In genomic region chr19:29362173-29362930, GRCm38 (mm10) we compare ENCODE assay signal across 10 mouse cellular contexts. TPM values are rescaled to one million over a fixed set of nuclear protein-coding genes. Genes with fewer than 3 reads are reported as not detected.
A peak's percentile ranks its signal among the peaks of the same experiment; 100 is the strongest.
DNase-seq lines count a peak whose midpoint lies in the region; ATAC-seq and TF ChIP-seq lines count a peak whose summit lies in the region.
"Had no signal": no experiment of that assay in that cellular context is flagged by ENCODE, and none has a peak within 500 bp of the region (broad histone marks: within the 10 kb centered on the region; RNA-seq: fewer than 3 reads in every experiment).

No protein-coding gene starts in this region.

- WGBS in heart, embryonic 15.5 days: 38% methylated on average over 13 of the region's 13 CpGs
- WGBS in hindbrain, embryonic 10.5 days: 51% methylated on average over 13 of the region's 13 CpGs
- WGBS in midbrain, embryonic 11.5 days: 48% methylated on average over 13 of the region's 13 CpGs

- DNase-seq in heart, adult 18-20 months: no peak
- no peak for DNase-seq in MEL (ENCODE audit: low read depth, low spot score)
- DNase-seq in hindbrain, embryonic 10.5 days (ENCODE audit: low spot score): no peak
- no peak for DNase-seq in midbrain, embryonic 11.5 days (ENCODE audit: low spot score, missing footprints)
- no peak for DNase-seq in frontal cortex, postnatal 36 days (ENCODE audit: low spot score in 2 of 2)
- no peak for DNase-seq in cerebellum, adult 11 months
- no peak for DNase-seq in frontal cortex, postnatal 25 days (ENCODE audit: low spot score in 2 of 2)

- peaks cover 22% of the 10 kb centered on the region for H3K4me1 ChIP-seq in heart, embryonic 15.5 days (replicated peaks)
- H3K4me1 ChIP-seq in MEL (ENCODE audit: control insufficient read depth in 1 of 2, insufficient read depth in 2 of 2, low read length in 2 of 2): peaks cover 16 to 33% of the 10 kb centered on the region in 2 experiments
- H3K4me1 ChIP-seq in hindbrain, embryonic 10.5 days (replicated peaks): peaks cover 27% of the 10 kb centered on the region
- peaks cover 6% of the 10 kb centered on the region; the same call in 1 of the 2 replicates for H3K4me1 ChIP-seq in midbrain, embryonic 11.5 days (ENCODE audit: control insufficient read depth, insufficient read depth, low read length)

- TF ChIP-seq CTCF in MEL (IDR thresholded peaks at IDR 0.05 in 2 of 3, conservative IDR thresholded peaks at IDR 0.05 in 1 of 3; ENCODE audit: control insufficient read depth in 1 of 3, insufficient read depth in 1 of 3, low read depth in 2 of 3, low read length in 3 of 3, poor library complexity in 1 of 3, severe bottlenecking in 1 of 3): no peak

- no peak for TF ChIP-seq POLR2A in MEL (IDR thresholded peaks at IDR 0.05; ENCODE audit: control insufficient read depth in 1 of 2, insufficient read depth in 1 of 2, low read depth in 1 of 2, low read length in 2 of 2, poor library complexity in 1 of 2)

- H3K27me3 ChIP-seq in heart, embryonic 15.5 days: no peaks in the 10 kb centered on the region
- H3K27me3 ChIP-seq in MEL (ENCODE audit: control insufficient read depth in 1 of 2, insufficient read depth in 2 of 2, low read length in 2 of 2): no peaks in the 10 kb centered on the region
- peaks cover 10% of the 10 kb centered on the region for H3K27me3 ChIP-seq in hindbrain, embryonic 10.5 days (ENCODE audit: insufficient read depth, poor library complexity, severe bottlenecking)
- H3K27me3 ChIP-seq in midbrain, embryonic 11.5 days (ENCODE audit: control insufficient read depth, insufficient read depth, low read length): no peaks in the 10 kb centered on the region; the same call in 1 of the 2 replicates
- H3K27me3 ChIP-seq: Patski had no signal

- TF ChIP-seq EP300 in MEL (IDR thresholded peaks at IDR 0.05; ENCODE audit: low read depth in 1 of 2, low read length in 2 of 2): no peak

- H3K9me3 ChIP-seq in heart, embryonic 15.5 days (replicated peaks): no peaks in the 10 kb centered on the region
- H3K9me3 ChIP-seq in MEL (replicated peaks; ENCODE audit: insufficient read depth, low read length): no peaks in the 10 kb centered on the region
- H3K9me3 ChIP-seq in hindbrain, embryonic 10.5 days: no peaks in the 10 kb centered on the region
- no peaks in the 10 kb centered on the region for H3K9me3 ChIP-seq in midbrain, embryonic 11.5 days (ENCODE audit: control insufficient read depth, low read length)

- TF ChIP-seq RAD21 in MEL (IDR thresholded peaks at IDR 0.05; ENCODE audit: low read depth, low read length): no peak

- H3K4me2 ChIP-seq in heart, embryonic 15.5 days: peak overlapping the region; percentile 89
- H3K4me2 ChIP-seq in midbrain, embryonic 11.5 days: peak overlapping the region; percentile 78

- peaks cover 4% of the 10 kb centered on the region; the same call in 1 of the 2 replicates for H3K79me2 ChIP-seq in MEL (ENCODE audit: control insufficient read depth, insufficient read depth, low read length, poor library complexity)

- no peak overlapping the region for H3K27ac ChIP-seq in heart, embryonic 15.5 days
- no peak overlapping the region for H3K27ac ChIP-seq in MEL (ENCODE audit: control insufficient read depth, low read depth, low read length)
- H3K27ac ChIP-seq in hindbrain, embryonic 10.5 days: peak overlapping the region; percentile 87
- H3K27ac ChIP-seq in midbrain, embryonic 11.5 days (ENCODE audit: low read depth, low read length): no peak overlapping the region

- peak overlapping the region; percentile 87 for H3K4me3 ChIP-seq in heart, embryonic 15.5 days
- peak overlapping the region; percentile 61 to 62 for H3K4me3 ChIP-seq in MEL (ENCODE audit: control insufficient read depth in 1 of 2, insufficient read depth in 1 of 2, low read depth in 2 of 2, low read length in 2 of 2)
- peak overlapping the region; percentile 75 for H3K4me3 ChIP-seq in hindbrain, embryonic 10.5 days
- peak overlapping the region; percentile 59 for H3K4me3 ChIP-seq in midbrain, embryonic 11.5 days (ENCODE audit: low read depth, low read length)

- peak overlapping the region; percentile 84; the same call in 1 of the 2 replicates for H3K9ac ChIP-seq in heart, embryonic 15.5 days
- peak overlapping the region; percentile 58 for H3K9ac ChIP-seq in MEL (ENCODE audit: control insufficient read depth, low read depth, low read length, poor library complexity, severe bottlenecking)
- peak overlapping the region; percentile 57 for H3K9ac ChIP-seq in midbrain, embryonic 11.5 days (ENCODE audit: low read length)

- H3K36me3 ChIP-seq in heart, embryonic 15.5 days: no peaks in the 10 kb centered on the region; the same call in 1 of the 2 replicates
- H3K36me3 ChIP-seq in MEL (ENCODE audit: control insufficient read depth in 1 of 2, insufficient read depth in 2 of 2, low read length in 2 of 2): peaks cover 0 to 38% of the 10 kb centered on the region in 2 experiments; a peak in 2 of 4 replicates
- 0 out of 2 replicates have a peak, but pooled peaks cover 2% of the 10 kb centered on the region for H3K36me3 ChIP-seq in hindbrain, embryonic 10.5 days
- no peaks in the 10 kb centered on the region for H3K36me3 ChIP-seq in midbrain, embryonic 11.5 days (ENCODE audit: control insufficient read depth, insufficient read depth, low read length)

- no peak for ATAC-seq in heart, embryonic 15.5 days (replicated peaks; ENCODE audit: insufficient number of reproducible peaks, insufficient read depth, low FRiP score, low read depth)
- no peak for ATAC-seq in midbrain, embryonic 11.5 days (ENCODE audit: low FRiP score)

TF ChIP-seq in MEL, 35 proteins besides CTCF, POLR2A, EP300 and RAD21 (continues in another document):
- no peak for TF ChIP-seq ZMIZ1 (IDR thresholded peaks at IDR 0.05; ENCODE audit: low read depth, low read length)
- no peak for TF ChIP-seq MXI1 (IDR thresholded peaks at IDR 0.05; ENCODE audit: low read depth, low read length)
- TF ChIP-seq JUND (IDR thresholded peaks at IDR 0.05; ENCODE audit: low read depth, low read length): no peak
- no peak for TF ChIP-seq SMC3 (IDR thresholded peaks at IDR 0.05; ENCODE audit: low read depth, low read length)
- no peak for TF ChIP-seq USF2 (IDR thresholded peaks at IDR 0.05; ENCODE audit: borderline replicate concordance in 1 of 2, insufficient read depth in 1 of 2, low read depth in 1 of 2, low read length in 2 of 2)
- TF ChIP-seq RCOR1 (IDR thresholded peaks at IDR 0.05; ENCODE audit: low read depth, low read length): no peak
- no peak for TF ChIP-seq TAL1 (IDR thresholded peaks at IDR 0.05; ENCODE audit: low read length)
- TF ChIP-seq GATA1 (IDR thresholded peaks at IDR 0.05; ENCODE audit: low read depth, low read length): no peak
- TF ChIP-seq POLR2AphosphoS5 (IDR thresholded peaks at IDR 0.05; ENCODE audit: borderline replicate concordance, low read depth, low read length): no peak
- TF ChIP-seq MEF2A (IDR thresholded peaks at IDR 0.05; ENCODE audit: extremely low read depth, insufficient replicate concordance, low read depth, low read length, poor library complexity, severe bottlenecking): no peak

RNA-seq across cellular contexts. Expression of gene Plgrkt, which starts 4.8 kb away (rescaled TPM):
- polyA plus RNA-seq in heart, embryonic 15.5 days (2015; fragmentation: Nextera tagmentation; extraction: Ambion mirVana): 49.2 and 68.9 TPM in 2 replicates
- 10 to 100 TPM; 26.8 to 27.8 TPM for total RNA-seq in heart, adult 18-20 months (2021)
- 107 and 117 TPM in 2 replicates for total RNA-seq in MEL (2012; rRNA removed)
- polyA plus RNA-seq in MEL (2012; ENCODE audit: insufficient read depth in 1 of 2, insufficient read length in 2 of 2, low read depth in 1 of 2, low replicate concordance in 2 of 2, missing spikeins in 1 of 2): 100 to 1,000 TPM in 1 of 2 experiments, not detected in 1; 145 TPM
- 37.6 and 57.3 TPM in 2 replicates for polyA plus RNA-seq in hindbrain, embryonic 10.5 days (2016; fragmentation: Nextera tagmentation; extraction: Ambion mirVana)
- 60.4 and 68.1 TPM in 2 replicates for polyA plus RNA-seq in midbrain, embryonic 11.5 days (2014; fragmentation: Nextera tagmentation; extraction: Ambion mirVana)

RNA-seq across cellular contexts. Expression of gene Cd274, which starts 4.9 kb away (rescaled TPM):
- 0.48 and 3.0 TPM in 2 replicates for polyA plus RNA-seq in heart, embryonic 15.5 days (2015; fragmentation: Nextera tagmentation; extraction: Ambion mirVana)
- 1 to 10 TPM; 2.6 to 9.4 TPM for total RNA-seq in heart, adult 18-20 months (2021)
- 3.1 and 3.2 TPM in 2 replicates for total RNA-seq in MEL (2012; rRNA removed)
- 1 to 10 TPM in 1 of 2 experiments, not detected in 1; 5.0 TPM for polyA plus RNA-seq in MEL (2012; ENCODE audit: insufficient read depth in 1 of 2, insufficient read length in 2 of 2, low read depth in 1 of 2, low replicate concordance in 2 of 2, missing spikeins in 1 of 2)
- polyA plus RNA-seq in hindbrain, embryonic 10.5 days (2016; fragmentation: Nextera tagmentation; extraction: Ambion mirVana): 0.26 and 0.38 TPM in 2 replicates
- polyA plus RNA-seq in midbrain, embryonic 11.5 days (2014; fragmentation: Nextera tagmentation; extraction: Ambion mirVana): 0.34 and 0.77 TPM in 2 replicates

RNA-seq across cellular contexts. Expression of gene Rln1, which starts 27.9 kb away (rescaled TPM):
- polyA plus RNA-seq in heart, embryonic 15.5 days (2015; fragmentation: Nextera tagmentation; extraction: Ambion mirVana): 0.18 TPM in 1 of 2 replicates, not detected in the other
- total RNA-seq in heart, adult 18-20 months (2021): not detected
- 0.04 TPM in 1 of 2 replicates, not detected in the other for total RNA-seq in MEL (2012; rRNA removed)
- polyA plus RNA-seq in MEL (2012; ENCODE audit: insufficient read depth in 1 of 2, insufficient read length in 2 of 2, low read depth in 1 of 2, low replicate concordance in 2 of 2, missing spikeins in 1 of 2): not detected
- polyA plus RNA-seq in hindbrain, embryonic 10.5 days (2016; fragmentation: Nextera tagmentation; extraction: Ambion mirVana): 1.4 and 2.2 TPM in 2 replicates
- polyA plus RNA-seq in midbrain, embryonic 11.5 days (2014; fragmentation: Nextera tagmentation; extraction: Ambion mirVana): 0.77 and 0.82 TPM in 2 replicates
- polyA plus RNA-seq: gonadal fat pad, adult 2 months; Patski had no signal

RNA-seq across cellular contexts. Expression of gene Insl6, which starts 37.2 kb away (rescaled TPM):
- polyA plus RNA-seq in heart, embryonic 15.5 days (2015; fragmentation: Nextera tagmentation; extraction: Ambion mirVana): 3.6 and 4.0 TPM in 2 replicates
- total RNA-seq in heart, adult 18-20 months (2021): under 1 TPM; 0.40 to 0.72 TPM
- 2.2 and 3.1 TPM in 2 replicates for total RNA-seq in MEL (2012; rRNA removed)
- polyA plus RNA-seq in MEL (2012; ENCODE audit: insufficient read depth in 1 of 2, insufficient read length in 2 of 2, low read depth in 1 of 2, low replicate concordance in 2 of 2, missing spikeins in 1 of 2): 1 to 10 TPM in 1 of 2 experiments, not detected in 1; 9.9 TPM
- 9.7 and 10.8 TPM in 2 replicates for polyA plus RNA-seq in hindbrain, embryonic 10.5 days (2016; fragmentation: Nextera tagmentation; extraction: Ambion mirVana)
- 6.3 and 8.0 TPM in 2 replicates for polyA plus RNA-seq in midbrain, embryonic 11.5 days (2014; fragmentation: Nextera tagmentation; extraction: Ambion mirVana)

RNA-seq across cellular contexts. Expression of gene Pdcd1lg2, which starts 48.4 kb away (rescaled TPM):
- polyA plus RNA-seq in heart, embryonic 15.5 days (2015; fragmentation: Nextera tagmentation; extraction: Ambion mirVana): 0.22 TPM in 1 of 2 replicates, not detected in the other
- total RNA-seq in heart, adult 18-20 months (2021): under 1 TPM in 1 of 2 experiments, not detected in 1; 0.15 TPM
- total RNA-seq in MEL (2012; rRNA removed): 1.3 and 1.7 TPM in 2 replicates
- 1 to 10 TPM in 1 of 2 experiments, not detected in 1; 5.4 TPM for polyA plus RNA-seq in MEL (2012; ENCODE audit: insufficient read depth in 1 of 2, insufficient read length in 2 of 2, low read depth in 1 of 2, low replicate concordance in 2 of 2, missing spikeins in 1 of 2)
- not detected in 2 replicates for polyA plus RNA-seq in hindbrain, embryonic 10.5 days (2016; fragmentation: Nextera tagmentation; extraction: Ambion mirVana)
- polyA plus RNA-seq in midbrain, embryonic 11.5 days (2014; fragmentation: Nextera tagmentation; extraction: Ambion mirVana): not detected in 2 replicates
- polyA plus RNA-seq: gonadal fat pad, adult 2 months had no signal
